Mouse (Mus musculus): ENCODE measurements around the gene Rasgrf2. TPM values are rescaled to one million over a fixed set of nuclear protein-coding genes. Genes with fewer than 3 reads are reported as not detected.
A peak's percentile ranks its signal among the peaks of the same experiment; 100 is the strongest.

The Rasgrf2 gene
- polyA plus RNA-seq, 1 experiment, result not detected

GRCm38 (mm10) chr13:91982080-91982479 lies 149.4 kb downstream of the Rasgrf2 start:
- H3K27ac ChIP-seq (ENCODE audit: insufficient read depth, low read depth, low read length), result no peak overlapping the region
- TF ChIP-seq POLR2A (IDR thresholded peaks at IDR 0.05; ENCODE audit: insufficient read depth, low read depth, low read length), result no peak
- no peak overlapping the region for H3K4me3 ChIP-seq (ENCODE audit: insufficient read depth, low read depth, low read length)
- H3K4me1 ChIP-seq (ENCODE audit: control insufficient read depth, insufficient read depth, low read length), result peaks cover 10% of the 10 kb centered on the region
- WGBS, result 96% methylated on average over 3 of the region's 3 CpGs

- H3K27ac ChIP-seq (ENCODE audit: insufficient read depth, low read depth, low read length), result no peak overlapping the region
Measured at GRCm38 (mm10) chr13:91981414-91981813, 150.0 kb downstream of the Rasgrf2 start.

GRCm38 (mm10) chr13:91976971-91977370 lies 154.5 kb downstream of the Rasgrf2 start:
- 88% methylated on average over 1 of the region's 1 CpGs for WGBS

More at GRCm38 (mm10) chr13:91981414-91981813, 150.0 kb downstream of the Rasgrf2 start:
- Histone ChIP-seq H3K4me1 (ENCODE audit: control insufficient read depth, insufficient read depth, low read length) (peaks cover 10% of the 10 kb centered on the region), H3K4me3 (ENCODE audit: insufficient read depth, low read depth, low read length) (no peak overlapping the region)
- TF ChIP-seq CTCF (IDR thresholded peaks at IDR 0.05; ENCODE audit: insufficient read depth, low read depth, low read length), result no peak
- WGBS, result 96% methylated on average over 1 of the region's 1 CpGs

GRCm38 (mm10) chr13:91976541-91976940 lies 154.9 kb downstream of the Rasgrf2 start:
- peaks cover 5% of the 10 kb centered on the region; the same call in 1 of the 2 replicates for H3K4me1 ChIP-seq (ENCODE audit: control insufficient read depth, insufficient read depth, low read length)
- TF ChIP-seq CTCF (IDR thresholded peaks at IDR 0.05; ENCODE audit: insufficient read depth, low read depth, low read length), result no peak
- TF ChIP-seq POLR2A (IDR thresholded peaks at IDR 0.05; ENCODE audit: insufficient read depth, low read depth, low read length), result no peak
- WGBS, result 69% methylated on average over 2 of the region's 2 CpGs

More at GRCm38 (mm10) chr13:91976971-91977370, 154.5 kb downstream of the Rasgrf2 start:
- TF ChIP-seq POLR2A (IDR thresholded peaks at IDR 0.05; ENCODE audit: insufficient read depth, low read depth, low read length), result no peak
- no peak for TF ChIP-seq CTCF (IDR thresholded peaks at IDR 0.05; ENCODE audit: insufficient read depth, low read depth, low read length)
- Histone ChIP-seq H3K4me1 (ENCODE audit: control insufficient read depth, insufficient read depth, low read length) (peaks cover 5% of the 10 kb centered on the region; the same call in 1 of the 2 replicates), H3K27ac (ENCODE audit: insufficient read depth, low read depth, low read length) (no peak overlapping the region), H3K4me3 (ENCODE audit: insufficient read depth, low read depth, low read length) (no peak overlapping the region)

GRCm38 (mm10) chr13:91974154-91974553 lies 157.3 kb downstream of the Rasgrf2 start:
- Histone ChIP-seq H3K4me1 (ENCODE audit: control insufficient read depth, insufficient read depth, low read length) (peaks cover 5% of the 10 kb centered on the region; the same call in 1 of the 2 replicates), H3K4me3 (ENCODE audit: insufficient read depth, low read depth, low read length) (no peak overlapping the region), H3K27ac (ENCODE audit: insufficient read depth, low read depth, low read length) (no peak overlapping the region; the same call in 1 of the 2 replicates)
- 60% methylated on average over 1 of the region's 1 CpGs for WGBS
- TF ChIP-seq POLR2A (IDR thresholded peaks at IDR 0.05; ENCODE audit: insufficient read depth, low read depth, low read length), result no peak
- TF ChIP-seq CTCF (IDR thresholded peaks at IDR 0.05; ENCODE audit: insufficient read depth, low read depth, low read length), result no peak

More at GRCm38 (mm10) chr13:91976541-91976940, 154.9 kb downstream of the Rasgrf2 start:
- H3K4me3 ChIP-seq (ENCODE audit: insufficient read depth, low read depth, low read length), result no peak overlapping the region
- H3K27ac ChIP-seq (ENCODE audit: insufficient read depth, low read depth, low read length), result no peak overlapping the region

- H3K27ac ChIP-seq (ENCODE audit: insufficient read depth, low read depth, low read length), result no peak overlapping the region
- TF ChIP-seq CTCF (IDR thresholded peaks at IDR 0.05; ENCODE audit: insufficient read depth, low read depth, low read length), result no peak
- 90% methylated on average over 3 of the region's 3 CpGs for WGBS
- H3K4me3 ChIP-seq (ENCODE audit: insufficient read depth, low read depth, low read length), result no peak overlapping the region
- no peaks in the 10 kb centered on the region for H3K4me1 ChIP-seq (ENCODE audit: control insufficient read depth, insufficient read depth, low read length)
Measured at GRCm38 (mm10) chr13:91971246-91971645, 160.2 kb downstream of the Rasgrf2 start.

- Histone ChIP-seq H3K4me1 (ENCODE audit: control insufficient read depth, insufficient read depth, low read length) (no peaks in the 10 kb centered on the region), H3K4me3 (ENCODE audit: insufficient read depth, low read depth, low read length) (no peak overlapping the region), H3K27ac (ENCODE audit: insufficient read depth, low read depth, low read length) (no peak overlapping the region; the same call in 1 of the 2 replicates)
- no peak for TF ChIP-seq POLR2A (IDR thresholded peaks at IDR 0.05; ENCODE audit: insufficient read depth, low read depth, low read length)
- TF ChIP-seq CTCF (IDR thresholded peaks at IDR 0.05; ENCODE audit: insufficient read depth, low read depth, low read length), result no peak
Measured at GRCm38 (mm10) chr13:91956474-91956873, 175.0 kb downstream of the Rasgrf2 start.

- TF ChIP-seq CTCF (IDR thresholded peaks at IDR 0.05; ENCODE audit: insufficient read depth, low read depth, low read length) (no peak), POLR2A (IDR thresholded peaks at IDR 0.05; ENCODE audit: insufficient read depth, low read depth, low read length) (no peak)
- 90% methylated on average over 2 of the region's 2 CpGs for WGBS
- H3K4me1 ChIP-seq (ENCODE audit: control insufficient read depth, insufficient read depth, low read length), result no peaks in the 10 kb centered on the region
Measured at GRCm38 (mm10) chr13:91955646-91956045, 175.8 kb downstream of the Rasgrf2 start.

GRCm38 (mm10) chr13:91955175-91955574 lies 176.3 kb downstream of the Rasgrf2 start:
- TF ChIP-seq CTCF (IDR thresholded peaks at IDR 0.05; ENCODE audit: insufficient read depth, low read depth, low read length), result no peak
- no peak for TF ChIP-seq POLR2A (IDR thresholded peaks at IDR 0.05; ENCODE audit: insufficient read depth, low read depth, low read length)
- H3K4me3 ChIP-seq (ENCODE audit: insufficient read depth, low read depth, low read length), result no peak overlapping the region
- no peaks in the 10 kb centered on the region for H3K4me1 ChIP-seq (ENCODE audit: control insufficient read depth, insufficient read depth, low read length)
- 83% methylated on average over 1 of the region's 1 CpGs for WGBS
- no peak overlapping the region for H3K27ac ChIP-seq (ENCODE audit: insufficient read depth, low read depth, low read length)

More at GRCm38 (mm10) chr13:91955646-91956045, 175.8 kb downstream of the Rasgrf2 start:
- no peak overlapping the region for H3K4me3 ChIP-seq (ENCODE audit: insufficient read depth, low read depth, low read length)
- H3K27ac ChIP-seq (ENCODE audit: insufficient read depth, low read depth, low read length), result no peak overlapping the region

- Histone ChIP-seq H3K4me3 (ENCODE audit: insufficient read depth, low read depth, low read length) (no peak overlapping the region), H3K27ac (ENCODE audit: insufficient read depth, low read depth, low read length) (peak overlapping the region; percentile 78), H3K4me1 (ENCODE audit: control insufficient read depth, insufficient read depth, low read length) (peaks cover 3% of the 10 kb centered on the region; the same call in 1 of the 2 replicates)
- TF ChIP-seq POLR2A (IDR thresholded peaks at IDR 0.05; ENCODE audit: insufficient read depth, low read depth, low read length) (no peak), CTCF (IDR thresholded peaks at IDR 0.05; ENCODE audit: insufficient read depth, low read depth, low read length) (no peak)
- 46% methylated on average over 9 of the region's 9 CpGs for WGBS
Measured at GRCm38 (mm10) chr13:91940113-91940512, 191.3 kb downstream of the Rasgrf2 start.
